In genomic region chr5:104056295-104056694, GRCm38 (mm10) we compare ENCODE assay signal across 26 mouse cellular contexts. TPM values are rescaled to one million over a fixed set of nuclear protein-coding genes. Genes with fewer than 3 reads are reported as not detected.
DNase-seq lines count a peak whose midpoint lies in the region; ATAC-seq and TF ChIP-seq lines count a peak whose summit lies in the region.
"Had no signal": no experiment of that assay in that cellular context is flagged by ENCODE, and none has a peak within 500 bp of the region (broad histone marks: within the 10 kb centered on the region; RNA-seq: fewer than 3 reads in every experiment).

No protein-coding gene starts in this region.

- no peak overlapping the region for H3K4me3 ChIP-seq in intestine, postnatal 0 days (ENCODE audit: low read depth, low read length)
- H3K4me3 ChIP-seq: heart, embryonic 10.5 days; hindbrain, embryonic 12.5 days; limb, embryonic 12.5 days; midbrain, embryonic 10.5 days had no signal

- no peaks in the 10 kb centered on the region for H3K9me3 ChIP-seq in intestine, postnatal 0 days (ENCODE audit: control insufficient read depth)
- H3K9me3 ChIP-seq: heart, embryonic 10.5 days; hindbrain, embryonic 12.5 days; limb, embryonic 12.5 days; midbrain, embryonic 10.5 days had no signal

- TF ChIP-seq CTCF in intestine, postnatal 0 days (IDR thresholded peaks at IDR 0.05; ENCODE audit: low read depth), result no peak

- 58% methylated on average over 7 of the region's 7 CpGs for WGBS in intestine, postnatal 0 days

- ATAC-seq in intestine, postnatal 0 days, result peak; percentile 86
- ATAC-seq: activated CD4-positive, CD25-positive, alpha-beta regulatory T cell, adult 4 months; forebrain, embryonic 14.5 days had no signal

- peaks cover 36% of the 10 kb centered on the region for H3K36me3 ChIP-seq in intestine, postnatal 0 days (ENCODE audit: control insufficient read depth, insufficient read depth)

- no peaks in the 10 kb centered on the region for H3K27me3 ChIP-seq in intestine, postnatal 0 days (replicated peaks; ENCODE audit: control insufficient read depth, insufficient read depth, low read length)
- H3K27me3 ChIP-seq: hindbrain, embryonic 12.5 days; limb, embryonic 12.5 days had no signal

- no peak overlapping the region for H3K9ac ChIP-seq in intestine, postnatal 0 days (ENCODE audit: low read depth, low read length)
- H3K9ac ChIP-seq: hindbrain, embryonic 12.5 days; limb, embryonic 12.5 days; lung, embryonic 14.5 days had no signal

- DNase-seq in adrenal gland, adult 2 months, result peak; percentile 53
- no peak for DNase-seq in adrenal gland, postnatal 14 days
- DNase-seq in 3134 (ENCODE audit: extremely low read depth, insufficient read length, low spot score), result peak; percentile 54
- DNase-seq in NIH3T3 (ENCODE audit: low read depth), result peak; percentile 93
- DNase-seq in right cerebral cortex, postnatal 14 days, result no peak
- DNase-seq in lung, postnatal 10 days, result no peak
- DNase-seq in gastrocnemius, adult 18-20 months (ENCODE audit: low spot score), result no peak
- DNase-seq: B cell, adult 2 months; cerebellum, adult 11-12 months; cerebellum, postnatal 14 days; gastrocnemius, postnatal 36 days; kidney, postnatal 4 days; lung, embryonic 14.5 days; thymus, adult 2 months had no signal

- peak overlapping the region; percentile 64 for H3K27ac ChIP-seq in intestine, postnatal 0 days (ENCODE audit: low read depth, low read length)
- H3K27ac ChIP-seq: heart, embryonic 10.5 days; hindbrain, embryonic 12.5 days; limb, embryonic 12.5 days; macrophage; midbrain, embryonic 10.5 days had no signal

- H3K4me2 ChIP-seq in intestine, postnatal 0 days (replicated peaks; ENCODE audit: low read depth), result no peak overlapping the region
- H3K4me2 ChIP-seq: hindbrain, embryonic 12.5 days; limb, embryonic 12.5 days; lung, embryonic 14.5 days had no signal

- H3K4me1 ChIP-seq in intestine, postnatal 0 days (replicated peaks; ENCODE audit: control insufficient read depth, insufficient read depth, low read length), result no peaks in the 10 kb centered on the region
- H3K4me1 ChIP-seq: heart, embryonic 10.5 days; hindbrain, embryonic 12.5 days; limb, embryonic 12.5 days; midbrain, embryonic 10.5 days had no signal

RNA-seq across cellular contexts. Expression of gene Nudt9, which starts 10.2 kb away (rescaled TPM):
- 10 to 100 TPM; 63.0 to 73.2 TPM for total RNA-seq in adrenal gland, adult 2 months (2021)
- 101 and 113 TPM in 2 replicates for polyA plus RNA-seq in adrenal gland, adult 2 months (2012; rRNA removed)
- total RNA-seq in adrenal gland, postnatal 14 days (2021), result 56.5 and 60.0 TPM in 2 replicates
- polyA plus RNA-seq in intestine, postnatal 0 days (2015; fragmentation: Nextera tagmentation; extraction: Ambion mirVana), result 81.1 and 82.0 TPM in 2 replicates
- 10 to 100 TPM; 66.3 to 68.5 TPM for total RNA-seq in gastrocnemius, adult 18-20 months (2021)

RNA-seq across cellular contexts. Expression of gene Gm17660, which starts 21.1 kb away (rescaled TPM):
- not detected for total RNA-seq in adrenal gland, adult 2 months (2021)
- polyA plus RNA-seq in adrenal gland, adult 2 months (2012; rRNA removed), result not detected in 2 replicates
- not detected in 2 replicates for total RNA-seq in adrenal gland, postnatal 14 days (2021)
- polyA plus RNA-seq in intestine, postnatal 0 days (2015; fragmentation: Nextera tagmentation; extraction: Ambion mirVana), result 1.1 and 1.5 TPM in 2 replicates
- not detected for total RNA-seq in gastrocnemius, adult 18-20 months (2021)
- total RNA-seq: layer of hippocampus, postnatal 14 days; midbrain, postnatal 0 days had no signal
- polyA plus RNA-seq: activated CD4-positive, CD25-positive, alpha-beta regulatory T cell, adult 4 months; heart, embryonic 10.5 days; heart, postnatal 0 days; hindbrain, embryonic 12.5 days; kidney, embryonic 14.5 days; limb, embryonic 12.5 days; lung, embryonic 14.5 days; macrophage; midbrain, embryonic 10.5 days; thymus, adult 2 months had no signal

RNA-seq across cellular contexts. Expression of gene Hsd17b11, which starts 34.6 kb away (rescaled TPM):
- 10 to 100 TPM; 67.2 to 69.0 TPM for total RNA-seq in adrenal gland, adult 2 months (2021)
- polyA plus RNA-seq in adrenal gland, adult 2 months (2012; rRNA removed), result 18.2 and 19.2 TPM in 2 replicates
- 51.0 and 60.5 TPM in 2 replicates for total RNA-seq in adrenal gland, postnatal 14 days (2021)
- 48.7 and 55.3 TPM in 2 replicates for polyA plus RNA-seq in intestine, postnatal 0 days (2015; fragmentation: Nextera tagmentation; extraction: Ambion mirVana)
- total RNA-seq in gastrocnemius, adult 18-20 months (2021), result 1 to 10 TPM; 7.5 to 9.4 TPM

RNA-seq across cellular contexts. Expression of gene Sparcl1, which starts 57.2 kb away (rescaled TPM):
- 10 to 100 TPM; 30.4 to 30.6 TPM for total RNA-seq in adrenal gland, adult 2 months (2021)
- 10.9 and 13.1 TPM in 2 replicates for polyA plus RNA-seq in adrenal gland, adult 2 months (2012; rRNA removed)
- total RNA-seq in adrenal gland, postnatal 14 days (2021), result 113 and 137 TPM in 2 replicates
- 158 and 165 TPM in 2 replicates for polyA plus RNA-seq in intestine, postnatal 0 days (2015; fragmentation: Nextera tagmentation; extraction: Ambion mirVana)
- 100 to 1,000 TPM; 111 to 112 TPM for total RNA-seq in gastrocnemius, adult 18-20 months (2021)
- polyA plus RNA-seq: activated CD4-positive, CD25-positive, alpha-beta regulatory T cell, adult 4 months; macrophage had no signal

Comparison
In these comparisons a context has a peak if more than half of its experiments do, and no peak if none do; other contexts are left out.
1. DNase-seq: peak in adrenal gland, adult 2 months (single experiment), 3134 (single experiment) and NIH3T3 (single experiment); none in adrenal gland, postnatal 14 days (single experiment), right cerebral cortex, postnatal 14 days (single experiment), lung, postnatal 10 days (single experiment) and gastrocnemius, adult 18-20 months (single experiment).